Mouse (Mus musculus): Measurements from ENCODE around the gene Amtn. TPM values are rescaled to one million over a fixed set of nuclear protein-coding genes. Genes with fewer than 3 reads are reported as not detected.
"Not testable (repeated sequence)": the region's sequence is repeated elsewhere in the genome, so short reads cannot be mapped to it uniquely, and the experiment has no call there.

The Amtn gene
- polyA plus RNA-seq (2012; rRNA removed) = not detected in 2 replicates

GRCm38 (mm10) chr5:88375808-88376207 lies at the start of gene Amtn:
TSS of gene Amtn (plus strand) at chr5:88376108.
- DNase-seq (ENCODE audit: low read depth) = no peak

GRCm38 (mm10) chr5:88348533-88348932 lies 27.4 kb upstream of the Amtn start:
- not testable (repeated sequence) for DNase-seq (ENCODE audit: low read depth)

GRCm38 (mm10) chr5:88364768-88365167 lies 11.1 kb upstream of the Amtn start:
- no peak for DNase-seq (ENCODE audit: low read depth)

GRCm38 (mm10) chr5:88366886-88367285 lies 9.0 kb upstream of the Amtn start:
- no peak for DNase-seq (ENCODE audit: low read depth)

- no peak for DNase-seq (ENCODE audit: low read depth)
Observed at GRCm38 (mm10) chr5:88370578-88371232, 5.2 kb upstream of the Amtn start.

- no peak for DNase-seq (ENCODE audit: low read depth)
Observed at GRCm38 (mm10) chr5:88372563-88372962, 3.3 kb upstream of the Amtn start.

- DNase-seq (ENCODE audit: low read depth) = not testable (repeated sequence)
Observed at GRCm38 (mm10) chr5:88391960-88392359, 16.1 kb downstream of the Amtn start.

GRCm38 (mm10) chr5:88398581-88398980 lies 22.7 kb downstream of the Amtn start:
- DNase-seq (ENCODE audit: low read depth) = no peak

- peak; percentile 8 for DNase-seq (ENCODE audit: low read depth)
Observed at GRCm38 (mm10) chr5:88399849-88400248, 23.9 kb downstream of the Amtn start.

- no peak for DNase-seq (ENCODE audit: low read depth)
Observed at GRCm38 (mm10) chr5:88401464-88401863, 25.6 kb downstream of the Amtn start.

- DNase-seq (ENCODE audit: low read depth) = no peak
Observed at GRCm38 (mm10) chr5:88420319-88421065, 44.6 kb downstream of the Amtn start.

GRCm38 (mm10) chr5:88424892-88425291 lies 49.0 kb downstream of the Amtn start:
- DNase-seq (ENCODE audit: low read depth) = not testable (repeated sequence)

GRCm38 (mm10) chr5:88426753-88427152 lies 50.8 kb downstream of the Amtn start:
- no peak for DNase-seq (ENCODE audit: low read depth)

Other genes starting within 250 kb of the Amtn start
- gene Gm11115, start 222.0 kb upstream of the Amtn start, polyA plus RNA-seq (2012; rRNA removed) = not detected in 2 replicates
- not detected in 2 replicates for gene Gm7714, start 107.2 kb upstream of the Amtn start, polyA plus RNA-seq (2012; rRNA removed)
- not detected in 2 replicates for gene Prol1, start 58.8 kb upstream of the Amtn start, polyA plus RNA-seq (2012; rRNA removed)
- gene Ambn, start 79.9 kb downstream of the Amtn start, polyA plus RNA-seq (2012; rRNA removed) = not detected in 2 replicates
- gene Enam, start 111.9 kb downstream of the Amtn start, polyA plus RNA-seq (2012; rRNA removed) = not detected in 2 replicates
- gene Jchain, start 151.8 kb downstream of the Amtn start, polyA plus RNA-seq (2012; rRNA removed) = 1.9 and 2.4 TPM in 2 replicates
- gene Utp3, start 178.4 kb downstream of the Amtn start, polyA plus RNA-seq (2012; rRNA removed) = 9.4 and 12.9 TPM in 2 replicates
- 5.2 and 6.7 TPM in 2 replicates for gene Rufy3, start 188.9 kb downstream of the Amtn start, polyA plus RNA-seq (2012; rRNA removed)